Mouse (Mus musculus) CD4-positive, CD25-positive, alpha-beta regulatory T cell, adult 9 weeks (primary cell): Measurements from ENCODE around the gene Ccdc65. TPM values are rescaled to one million over a fixed set of nuclear protein-coding genes. Genes with fewer than 3 reads are reported as not detected.

Experiments used
- polyA plus RNA-seq: library from polyadenylated mRNA; unstranded; fragments of 100-300 nt; shearing (Covaris generic); gene quantifications from one replicate; pipeline ENCODE4 v1.2.1, GENCODE M21; 2017

Gene Ccdc65
- not detected for polyA plus RNA-seq

DNA sequence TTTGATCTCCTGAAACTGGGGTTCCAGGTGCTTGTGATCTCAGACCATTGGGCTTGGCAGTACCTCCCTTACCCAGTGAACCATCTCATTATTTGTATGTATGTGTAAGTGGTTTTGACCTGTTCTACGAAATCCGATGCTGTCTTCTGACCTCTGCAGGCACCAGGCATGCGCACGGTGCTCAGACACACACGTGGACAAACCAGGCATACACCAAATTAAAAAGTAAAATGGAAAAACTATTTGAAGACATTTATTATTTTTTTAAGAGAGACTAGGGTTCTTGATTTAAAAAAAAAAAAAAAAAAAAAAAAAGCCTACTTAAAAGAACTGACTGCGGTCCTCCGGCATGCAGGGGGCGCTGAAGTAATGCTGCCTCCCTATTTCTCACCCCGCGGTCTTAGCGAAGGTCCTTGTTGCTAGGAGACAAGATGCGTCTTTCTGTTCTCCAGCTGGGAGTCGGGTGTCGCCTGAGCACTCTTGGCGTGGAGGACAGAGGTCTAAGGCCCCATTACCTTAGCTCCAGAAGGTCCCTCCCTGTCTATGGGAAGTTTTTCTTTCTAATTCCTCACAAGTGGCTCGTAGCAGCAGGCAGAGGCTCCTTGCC, at the start of gene Ccdc65:
TSS of gene Ccdc65 (plus strand) at position 442 of the 607 bp plus-strand sequence.

DNA sequence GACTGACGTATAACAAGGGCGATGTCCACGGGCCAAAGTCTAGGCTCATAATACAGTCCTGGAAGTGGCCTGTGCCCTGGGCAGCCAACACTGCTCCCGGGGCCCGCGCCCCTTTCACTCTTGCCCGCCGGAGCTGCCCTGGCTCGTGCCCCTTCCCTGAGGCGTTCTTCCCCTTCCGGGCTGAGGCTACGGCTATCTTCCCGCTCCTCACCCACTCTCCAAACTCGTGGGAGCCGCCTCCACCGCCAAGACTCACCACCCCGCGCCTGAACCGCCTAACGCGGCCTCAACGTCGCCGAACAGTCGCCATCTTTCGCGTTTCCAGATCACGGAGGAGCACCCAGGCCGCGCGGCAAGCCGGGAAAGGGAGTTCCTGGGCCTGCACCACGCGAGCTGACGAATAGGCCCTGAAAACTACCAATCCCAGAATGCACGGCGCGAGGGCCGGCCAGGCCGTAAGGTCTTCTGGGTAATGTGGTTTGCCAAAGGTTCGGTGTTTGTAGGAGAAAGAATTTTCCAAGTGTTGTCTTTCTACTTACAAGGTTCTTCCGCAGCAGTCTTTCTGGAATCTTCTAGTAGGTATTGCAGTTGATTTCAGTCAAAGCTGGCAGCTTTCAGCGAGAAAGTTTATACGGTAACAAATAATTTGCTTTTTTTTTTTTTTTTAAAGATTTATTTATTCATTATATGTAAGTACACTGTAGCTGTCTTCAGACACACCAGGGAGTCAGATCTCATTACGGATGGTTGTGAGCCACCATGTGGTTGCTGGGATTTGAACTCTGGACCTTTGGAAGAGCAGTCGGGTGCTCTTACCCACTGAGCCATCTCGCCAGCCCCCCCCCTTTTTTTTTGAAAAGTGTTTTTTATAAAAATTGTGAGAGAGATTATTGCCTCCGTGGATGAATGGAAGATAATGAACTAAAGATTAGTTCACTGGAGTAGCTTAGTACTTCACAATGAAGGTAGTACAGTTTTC, 45.2 kb upstream of the Ccdc65 start, which contains the start of gene Ddx23:
TSS of gene Ddx23 (minus strand) at position 328 of the 979 bp plus-strand sequence.

DNA sequence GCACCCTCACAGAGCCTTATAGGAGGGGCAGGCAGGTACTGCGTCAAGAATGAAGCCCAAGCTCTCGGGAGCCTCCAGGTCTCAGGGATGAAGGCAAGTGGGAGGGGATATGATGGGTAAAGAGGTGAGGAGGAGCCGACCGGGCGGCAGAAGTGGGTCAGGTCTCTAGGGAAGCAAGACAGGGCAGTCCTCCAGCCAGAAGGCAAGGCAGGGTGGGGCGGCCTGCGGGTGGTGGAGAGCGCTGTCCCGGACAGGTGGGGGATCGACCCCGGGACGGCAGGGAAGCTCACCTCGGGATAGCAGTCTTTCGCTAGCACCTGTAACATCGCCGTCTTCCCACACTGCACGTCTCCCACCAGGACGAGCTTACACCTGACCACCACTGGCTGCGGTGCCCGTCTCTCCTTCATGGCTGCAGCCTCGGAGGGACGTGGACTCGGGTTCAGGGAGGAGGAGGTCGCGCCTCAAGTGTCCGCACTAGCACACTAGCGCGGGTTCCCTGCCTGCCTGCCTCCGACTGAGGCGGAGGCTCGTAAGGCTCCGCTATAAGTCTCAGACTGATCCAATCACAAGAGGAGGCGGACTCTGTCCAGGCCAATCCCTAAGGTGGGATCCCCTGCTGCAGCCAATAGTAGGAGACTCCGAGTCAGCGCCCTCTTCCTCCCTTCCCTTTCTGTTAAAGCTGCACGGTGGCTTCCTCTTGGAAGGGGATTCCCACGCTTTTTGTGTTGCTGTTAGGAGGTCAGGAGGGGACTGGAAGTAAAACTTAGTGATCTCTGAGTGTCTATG, 30.9 kb upstream of the Ccdc65 start, which contains the start of gene Rnd1:
TSS of gene Rnd1 (minus strand) at position 522 of the 789 bp plus-strand sequence.

DNA sequence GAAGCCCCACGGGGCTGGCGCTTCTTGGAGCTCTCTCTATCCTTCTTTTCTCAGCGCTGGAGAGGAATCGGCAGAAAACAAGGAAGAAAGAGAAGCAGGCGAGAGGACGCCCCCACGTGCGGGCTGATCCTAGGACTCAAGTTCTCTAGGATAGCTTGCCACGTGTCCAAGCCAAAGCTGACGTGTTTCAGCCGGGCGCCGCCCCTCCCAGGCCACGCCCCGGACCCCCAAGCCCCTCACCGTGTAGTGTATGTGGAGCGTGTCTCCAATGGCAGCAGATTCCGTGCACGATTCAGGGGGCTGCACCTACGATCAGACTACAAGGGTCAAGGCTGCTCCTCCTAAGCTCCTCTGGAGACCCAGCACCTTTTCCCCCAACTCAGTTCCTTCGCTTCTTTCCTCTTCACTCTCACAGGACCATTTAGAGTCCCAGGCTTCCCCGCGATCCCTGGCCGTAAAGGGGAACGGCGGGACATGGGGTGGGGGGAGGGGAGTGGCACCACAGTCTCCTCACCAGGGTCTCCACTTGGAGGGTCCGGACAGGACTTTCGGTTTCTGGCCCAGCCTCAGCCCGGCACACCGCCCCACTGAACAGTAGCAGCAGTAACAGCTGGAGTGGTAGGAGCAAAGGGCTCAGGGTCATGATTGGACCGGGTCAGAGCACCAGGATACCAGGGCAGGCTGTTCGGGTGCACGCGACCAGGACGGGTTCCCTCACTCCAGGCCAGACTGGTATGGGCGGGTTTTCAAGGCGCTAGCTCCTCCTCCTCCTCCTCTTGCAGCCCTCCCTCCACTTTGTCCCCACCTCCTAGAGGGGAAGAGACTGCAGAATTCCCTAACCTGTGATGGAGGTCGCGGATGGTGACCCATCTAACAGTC, 19.7 kb downstream of the Ccdc65 start, which contains the start of gene Fkbp11:
TSS of gene Fkbp11 (minus strand) at position 756 of the 879 bp plus-strand sequence.

DNA sequence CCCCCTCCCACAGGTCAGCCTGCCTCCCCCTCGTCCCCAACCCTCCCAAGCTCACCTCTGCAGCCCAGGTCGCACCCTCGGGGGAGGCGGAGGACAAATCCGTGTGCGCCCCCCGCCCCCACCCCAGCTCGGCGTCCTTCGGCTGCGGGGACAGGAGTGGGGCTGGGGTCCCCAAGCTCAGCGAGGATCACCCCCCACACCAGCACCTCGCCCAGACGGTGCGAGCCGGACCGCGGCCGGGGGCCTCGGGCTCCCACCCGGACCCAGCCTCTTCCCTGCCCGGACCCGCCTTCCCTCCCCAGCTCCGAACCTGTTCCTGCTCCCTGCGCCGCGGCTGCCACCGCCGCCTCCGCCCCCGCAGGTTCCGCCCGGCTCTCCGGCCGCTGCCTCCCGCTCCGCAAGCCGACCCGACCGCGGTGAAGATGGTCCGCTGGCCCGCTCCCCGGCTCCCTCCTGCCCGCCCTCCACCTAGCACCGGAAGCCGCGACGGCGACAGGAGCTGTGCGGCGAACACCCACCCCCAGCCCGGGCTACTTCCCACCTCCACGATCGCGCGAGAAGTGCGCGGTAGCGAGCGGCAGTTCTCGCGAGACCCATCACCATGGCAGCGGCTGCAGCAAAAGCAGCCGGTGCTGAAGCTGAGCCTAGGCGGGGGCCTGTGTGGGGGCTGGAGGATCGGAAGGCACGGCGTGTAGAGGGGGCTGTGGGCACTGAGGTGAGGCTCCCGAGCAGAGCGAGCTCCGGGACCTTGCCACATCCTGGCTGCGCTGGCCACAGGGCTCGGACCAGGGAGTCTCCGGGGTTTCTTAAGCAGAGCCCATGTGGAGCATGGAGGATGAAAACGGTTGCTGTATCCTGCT, 54.9 kb downstream of the Ccdc65 start, which contains the start of gene Arf3:
TSS of gene Arf3 (minus strand) at position 545 of the 860 bp plus-strand sequence.

Other genes with a start within 250 kb of the Ccdc65 start
- gene OR5BS1P, start 238.3 kb upstream of the Ccdc65 start, polyA plus RNA-seq = not detected
- not detected for gene Lalba, start 225.5 kb upstream of the Ccdc65 start, polyA plus RNA-seq
- gene Olfr279, start 215.8 kb upstream of the Ccdc65 start, polyA plus RNA-seq = not detected
- gene Kansl2, start 173.9 kb upstream of the Ccdc65 start, polyA plus RNA-seq = 35.0 TPM
- gene Ccnt1, start 137.3 kb upstream of the Ccdc65 start, polyA plus RNA-seq = 86.3 TPM
- gene 4930415O20Rik, start 137.2 kb upstream of the Ccdc65 start, polyA plus RNA-seq = not detected
- 4.7 TPM for gene Adcy6, start 98.1 kb upstream of the Ccdc65 start, polyA plus RNA-seq
- gene Cacnb3, start 77.4 kb upstream of the Ccdc65 start, polyA plus RNA-seq = 0.11 TPM
- gene Ddx23, start 45.3 kb upstream of the Ccdc65 start, polyA plus RNA-seq = 32.3 TPM
- 1.6 TPM for gene Rnd1, start 30.7 kb upstream of the Ccdc65 start, polyA plus RNA-seq
- gene Fkbp11, start 20.0 kb downstream of the Ccdc65 start, polyA plus RNA-seq = 0.24 TPM
- 35.9 TPM for gene Arf3, start 55.0 kb downstream of the Ccdc65 start, polyA plus RNA-seq
- not detected for gene Wnt10b, start 69.9 kb downstream of the Ccdc65 start, polyA plus RNA-seq
- not detected for gene Wnt1, start 81.7 kb downstream of the Ccdc65 start, polyA plus RNA-seq
- not detected for gene Ddn, start 101.3 kb downstream of the Ccdc65 start, polyA plus RNA-seq
- 156 TPM for gene Prkag1, start 123.3 kb downstream of the Ccdc65 start, polyA plus RNA-seq
- gene Kmt2d, start 163.0 kb downstream of the Ccdc65 start, polyA plus RNA-seq = 26.5 TPM
- 23.2 TPM for gene Rhebl1, start 186.3 kb downstream of the Ccdc65 start, polyA plus RNA-seq
- 0.09 TPM for gene Dhh, start 190.3 kb downstream of the Ccdc65 start, polyA plus RNA-seq
- gene Lmbr1l, start 210.0 kb downstream of the Ccdc65 start, polyA plus RNA-seq = 82.5 TPM
- gene Tuba1b, start 226.4 kb downstream of the Ccdc65 start, polyA plus RNA-seq = 486 TPM
- gene Gm49450, start 245.3 kb downstream of the Ccdc65 start, polyA plus RNA-seq = not detected
- gene Tuba1a, start 245.5 kb downstream of the Ccdc65 start, polyA plus RNA-seq = 212 TPM